Mouse (Mus musculus) neural tube, embryonic 11.5 days (tissue): Measurements from ENCODE around the gene Ppm1e. TPM values are rescaled to one million over a fixed set of nuclear protein-coding genes. Genes with fewer than 3 reads are reported as not detected.
"Not testable (repeated sequence)": the region's sequence is repeated elsewhere in the genome, so short reads cannot be mapped to it uniquely, and the experiment has no call there.

Experiments used
- ATAC-seq: fragments of 200-750 bp; cut with Nextera tagmentation; 2 replicates; pipeline ENCODE4 v1.8.0; 2017; ENCODE audit warnings: moderate number of reproducible peaks, mild to moderate bottlenecking, moderate TSS enrichment, moderate library complexity; ENCODE audit not compliant: insufficient read depth, low FRiP score, low TSS enrichment
- DNase-seq: peaks from one replicate; pipeline ENCODE4 v3.0.0-alpha.2; 2015; ENCODE audit warnings: low spot score
- H3K27ac ChIP-seq: fragments of 300-500 bp; sonication (generic); 2 replicates; pipeline ENCODE4 v1.5.1; 2014; ENCODE audit warnings: low read depth, mild to moderate bottlenecking, low read length
- H3K27me3 ChIP-seq: fragments of 300-500 bp; sonication (generic); 2 replicates; pipeline ENCODE4 v1.6.1; 2014; ENCODE audit warnings: mild to moderate bottlenecking, low read length, mixed read lengths; ENCODE audit not compliant: control insufficient read depth, insufficient read depth
- H3K36me3 ChIP-seq: fragments of 300-500 bp; sonication (generic); 2 replicates; pipeline ENCODE4 v1.6.1; 2014; ENCODE audit warnings: mild to moderate bottlenecking, low read length, moderate library complexity, mixed read lengths; ENCODE audit not compliant: control insufficient read depth, insufficient read depth
- H3K4me1 ChIP-seq: fragments of 300-500 bp; sonication (generic); 2 replicates; pipeline ENCODE4 v1.6.1; 2014; ENCODE audit warnings: low read length, mixed read lengths; ENCODE audit not compliant: control insufficient read depth, insufficient read depth
- H3K4me2 ChIP-seq: fragments of 300-500 bp; sonication (generic); 2 replicates; pipeline ENCODE4 v1.6.1; 2014; ENCODE audit warnings: low read depth, mild to moderate bottlenecking, moderate library complexity
- H3K4me3 ChIP-seq: fragments of 300-500 bp; sonication (generic); 2 replicates; pipeline ENCODE4 v1.5.1; 2014; ENCODE audit warnings: low read depth, low read length
- H3K9ac ChIP-seq: fragments of 300-500 bp; sonication (generic); 2 replicates; pipeline ENCODE4 v1.6.1; 2014; ENCODE audit warnings: mild to moderate bottlenecking, low read length
- H3K9me3 ChIP-seq: fragments of 300-500 bp; sonication (generic); 2 replicates; pipeline ENCODE4 v1.6.1; 2016; ENCODE audit warnings: low read length; ENCODE audit not compliant: control insufficient read depth
- WGBS: fragments of 180-500 bp; shearing (Covaris S2); extraction: QIAGEN DNeasy Blood & Tissue Kit; methylation state at CpG from one replicate; pipeline ENCODE4 v1.1.7; 2014; 5-methylcytosine and 5-hydroxymethylcytosine counted together
- polyA plus RNA-seq: library from polyadenylated mRNA; unstranded; fragments of >200 nt; fragmentation: Nextera tagmentation; extraction: Ambion mirVana; gene quantifications from 2 replicates; pipeline ENCODE4 v1.2.1, GENCODE M21; 2014

The Ppm1e gene
- polyA plus RNA-seq, 1 experiment from 2014 or later: 15.5 TPM

GRCm38 (mm10) chr11:87270958-87271357 lies 87.9 kb downstream of the Ppm1e start:
- ATAC-seq (no peak), DNase-seq (no peak)
- H3K4me3 ChIP-seq: no peak overlapping the region
- no peaks in the 10 kb centered on the region for H3K4me1 ChIP-seq
- H3K27ac ChIP-seq: no peak overlapping the region
- no peaks in the 10 kb centered on the region for H3K36me3 ChIP-seq
- H3K27me3 ChIP-seq: no peaks in the 10 kb centered on the region
- no peak overlapping the region for H3K9ac ChIP-seq
- H3K4me2 ChIP-seq: no peak overlapping the region
- WGBS: 15% methylated on average over 2 of the region's 2 CpGs
- no peaks in the 10 kb centered on the region for H3K9me3 ChIP-seq

- WGBS: 45% methylated on average over 4 of the region's 4 CpGs
- no peaks in the 10 kb centered on the region for H3K9me3 ChIP-seq
- H3K4me3 ChIP-seq: no peak overlapping the region
- ATAC-seq (no peak), DNase-seq (no peak)
- no peak overlapping the region for H3K27ac ChIP-seq
- H3K9ac ChIP-seq: no peak overlapping the region
- H3K4me1 ChIP-seq: no peaks in the 10 kb centered on the region
- H3K27me3 ChIP-seq: no peaks in the 10 kb centered on the region
- H3K4me2 ChIP-seq: no peak overlapping the region
- no peaks in the 10 kb centered on the region for H3K36me3 ChIP-seq
Measured at GRCm38 (mm10) chr11:87270446-87270845, 88.4 kb downstream of the Ppm1e start.

GRCm38 (mm10) chr11:87268803-87269202 lies 90.0 kb downstream of the Ppm1e start:
- Histone ChIP-seq H3K9me3 (no peaks in the 10 kb centered on the region), H3K4me2 (no peak overlapping the region), H3K9ac (no peak overlapping the region), H3K36me3 (no peaks in the 10 kb centered on the region), H3K27ac (no peak overlapping the region), H3K4me3 (no peak overlapping the region), H3K27me3 (no peaks in the 10 kb centered on the region), H3K4me1 (no peaks in the 10 kb centered on the region; the same call in none of the 2 replicates)
- 86% methylated on average over 2 of the region's 2 CpGs for WGBS
- ATAC-seq (no peak), DNase-seq (no peak)

- H3K36me3 ChIP-seq: no peaks in the 10 kb centered on the region
- DNase-seq: no peak
- no peak overlapping the region for H3K4me3 ChIP-seq
- no peak overlapping the region for H3K9ac ChIP-seq
- 76% methylated on average over 4 of the region's 4 CpGs for WGBS
- no peaks in the 10 kb centered on the region for H3K9me3 ChIP-seq
- no peak overlapping the region for H3K27ac ChIP-seq
- ATAC-seq: no peak
- H3K4me1 ChIP-seq: no peaks in the 10 kb centered on the region; the same call in none of the 2 replicates
- H3K27me3 ChIP-seq: no peaks in the 10 kb centered on the region
- H3K4me2 ChIP-seq: no peak overlapping the region
Measured at GRCm38 (mm10) chr11:87266246-87266645, 92.6 kb downstream of the Ppm1e start.

GRCm38 (mm10) chr11:87263946-87264345 lies 94.9 kb downstream of the Ppm1e start:
- DNase-seq (no peak), ATAC-seq (no peak)
- Histone ChIP-seq H3K9me3 (no peaks in the 10 kb centered on the region), H3K27ac (no peak overlapping the region), H3K27me3 (no peaks in the 10 kb centered on the region), H3K4me3 (no peak overlapping the region), H3K9ac (no peak overlapping the region), H3K4me1 (no peaks in the 10 kb centered on the region; the same call in none of the 2 replicates), H3K4me2 (no peak overlapping the region), H3K36me3 (no peaks in the 10 kb centered on the region)
- 21% methylated on average over 7 of the region's 7 CpGs for WGBS

GRCm38 (mm10) chr11:87261705-87262104 lies 97.1 kb downstream of the Ppm1e start:
- 81% methylated on average over 4 of the region's 4 CpGs for WGBS

GRCm38 (mm10) chr11:87259792-87260191 lies 99.0 kb downstream of the Ppm1e start:
- ATAC-seq (no peak), DNase-seq (no peak)
- no peak overlapping the region for H3K4me3 ChIP-seq
- no peaks in the 10 kb centered on the region for H3K27me3 ChIP-seq
- H3K36me3 ChIP-seq: no peaks in the 10 kb centered on the region
- H3K4me1 ChIP-seq: no peaks in the 10 kb centered on the region; the same call in none of the 2 replicates
- no peak overlapping the region for H3K4me2 ChIP-seq
- H3K9me3 ChIP-seq: no peaks in the 10 kb centered on the region
- WGBS: 93% methylated on average over 10 of the region's 10 CpGs
- H3K27ac ChIP-seq: no peak overlapping the region
- H3K9ac ChIP-seq: no peak overlapping the region

More at GRCm38 (mm10) chr11:87261705-87262104, 97.1 kb downstream of the Ppm1e start:
- H3K4me3 ChIP-seq, H3K4me2 ChIP-seq, ATAC-seq, H3K27ac ChIP-seq, DNase-seq, H3K4me1 ChIP-seq, H3K36me3 ChIP-seq, H3K9ac ChIP-seq, H3K27me3 ChIP-seq, H3K9me3 ChIP-seq: not testable (repeated sequence)

- ATAC-seq (no peak), DNase-seq (no peak)
- Histone ChIP-seq H3K4me1 (no peaks in the 10 kb centered on the region), H3K4me3 (no peak overlapping the region), H3K9me3 (no peaks in the 10 kb centered on the region), H3K36me3 (no peaks in the 10 kb centered on the region), H3K27ac (no peak overlapping the region), H3K27me3 (no peaks in the 10 kb centered on the region), H3K9ac (no peak overlapping the region), H3K4me2 (no peak overlapping the region)
- 98% methylated on average over 5 of the region's 5 CpGs for WGBS
Measured at GRCm38 (mm10) chr11:87257282-87257681, 101.5 kb downstream of the Ppm1e start.

GRCm38 (mm10) chr11:87254149-87254548 lies 104.7 kb downstream of the Ppm1e start:
- H3K36me3 ChIP-seq: no peaks in the 10 kb centered on the region
- ATAC-seq: no peak
- H3K4me1 ChIP-seq: no peaks in the 10 kb centered on the region
- H3K9me3 ChIP-seq: no peaks in the 10 kb centered on the region
- H3K9ac ChIP-seq: no peak overlapping the region
- H3K27me3 ChIP-seq: no peaks in the 10 kb centered on the region
- DNase-seq: no peak
- no peak overlapping the region for H3K27ac ChIP-seq
- no peak overlapping the region for H3K4me2 ChIP-seq
- WGBS: 61% methylated on average over 5 of the region's 5 CpGs
- no peak overlapping the region for H3K4me3 ChIP-seq
